Mouse (Mus musculus) MEL (cell line): ENCODE data around the gene Srp72. TPM values are rescaled to one million over a fixed set of nuclear protein-coding genes. Genes with fewer than 3 reads are reported as not detected.

Source experiments
- DNase-seq: peaks from one replicate; pipeline ENCODE4 v3.0.0; 2011; ENCODE audit warnings: low read depth, low spot score
- H3K27ac ChIP-seq: 2 replicates; pipeline ENCODE4 v1.5.1; 2012; ENCODE audit warnings: low read depth, mild to moderate bottlenecking, control low read depth, low read length, moderate library complexity; ENCODE audit not compliant: control insufficient read depth
- H3K27me3 ChIP-seq, 2 experiments: fragments of 150-350 bp in 1 of 2; sonication (generic) in 1 of 2; 2 replicates each; pipeline ENCODE4 v1.6.1; 2012; ENCODE audit warnings: low read length in 2 of 2, mild to moderate bottlenecking in 2 of 2, improper control_type of control experiment in 1 of 2, moderate library complexity in 1 of 2; ENCODE audit not compliant: insufficient read depth in 2 of 2, control insufficient read depth in 1 of 2
- H3K36me3 ChIP-seq, 2 experiments: 2 replicates each; pipeline ENCODE4 v1.6.1; 2012 to 2014; ENCODE audit warnings: low read length in 2 of 2, improper control_type of control experiment in 1 of 2, inconsistent platforms in 1 of 2, mild to moderate bottlenecking in 1 of 2; ENCODE audit not compliant: insufficient read depth in 2 of 2, control insufficient read depth in 1 of 2
- H3K4me1 ChIP-seq, 2 experiments: fragments of 150-350 bp in 1 of 2; sonication (generic) in 1 of 2; 2 replicates each; pipeline ENCODE4 v1.6.1; 2012; ENCODE audit warnings: low read length in 2 of 2, improper control_type of control experiment in 1 of 2, mild to moderate bottlenecking in 1 of 2; ENCODE audit not compliant: insufficient read depth in 2 of 2, control insufficient read depth in 1 of 2
- H3K4me3 ChIP-seq, 2 experiments: fragments of 150-350 bp in 1 of 2; sonication (generic) in 1 of 2; 2 replicates each; pipeline ENCODE4 v1.5.1; 2012; ENCODE audit warnings: low read depth in 2 of 2, low read length in 2 of 2, mild to moderate bottlenecking in 2 of 2, moderate library complexity in 2 of 2, control low read depth in 1 of 2, improper control_type of control experiment in 1 of 2; ENCODE audit not compliant: control insufficient read depth in 1 of 2, insufficient read depth in 1 of 2
- H3K79me2 ChIP-seq: 2 replicates; pipeline ENCODE4 v1.6.1; 2012; ENCODE audit warnings: mild to moderate bottlenecking, low read length, moderate library complexity; ENCODE audit not compliant: control insufficient read depth, poor library complexity, insufficient read depth
- H3K9ac ChIP-seq: 2 replicates; pipeline ENCODE4 v1.6.1; 2012; ENCODE audit warnings: low read depth, mild to moderate bottlenecking, control low read depth, low read length, moderate library complexity; ENCODE audit not compliant: control insufficient read depth, poor library complexity, severe bottlenecking
- H3K9me3 ChIP-seq: fragments of 150-350 bp; sonication (generic); replicated peaks from 2 replicates; pipeline ENCODE4 v1.6.1; 2012; ENCODE audit warnings: mild to moderate bottlenecking, low read length, improper control_type of control experiment, moderate library complexity; ENCODE audit not compliant: insufficient read depth
- BHLHE40 ChIP-seq: IDR thresholded peaks from 2 replicates; pipeline ENCODE4 v1.6.1; 2012; ENCODE audit warnings: low read depth, mild to moderate bottlenecking, inconsistent platforms, low read length, improper control_type of control experiment, borderline replicate concordance
- CHD1 ChIP-seq: IDR thresholded peaks from 2 replicates; pipeline ENCODE4 v1.6.1; 2012; ENCODE audit warnings: low read depth, mild to moderate bottlenecking, inconsistent platforms, low read length, improper control_type of control experiment
- CHD2 ChIP-seq: IDR thresholded peaks from 2 replicates; pipeline ENCODE4 v1.6.1; 2011; ENCODE audit warnings: low read length, improper control_type of control experiment
- CTCF ChIP-seq, 3 experiments: IDR thresholded peaks in 2 of 3; conservative IDR thresholded peaks in 1 of 3; 2 replicates each; pipeline ENCODE4 v1.5.1; 2011 to 2012; ENCODE audit warnings: low read length in 3 of 3, low read depth in 2 of 3, mild to moderate bottlenecking in 2 of 3, improper control_type of control experiment in 1 of 3, inconsistent platforms in 1 of 3, mixed read lengths in 1 of 3, moderate library complexity in 1 of 3; ENCODE audit not compliant: control insufficient read depth in 1 of 3, insufficient read depth in 1 of 3, poor library complexity in 1 of 3, severe bottlenecking in 1 of 3
- E2F4 ChIP-seq: IDR thresholded peaks from 2 replicates; pipeline ENCODE4 v1.6.1; 2011; ENCODE audit warnings: low read depth, low read length, improper control_type of control experiment, borderline replicate concordance
- ELF1 ChIP-seq: IDR thresholded peaks from 2 replicates; pipeline ENCODE4 v1.6.1; 2014; ENCODE audit warnings: low read depth, mild to moderate bottlenecking, inconsistent platforms, low read length, improper control_type of control experiment, moderate library complexity
- EP300 ChIP-seq, 2 experiments: IDR thresholded peaks; 2 replicates each; pipeline ENCODE4 v1.6.1; 2011; ENCODE audit warnings: improper control_type of control experiment in 2 of 2, low read length in 2 of 2, low read depth in 1 of 2, mild to moderate bottlenecking in 1 of 2
- ETS1 ChIP-seq: IDR thresholded peaks from 2 replicates; pipeline ENCODE4 v1.6.1; 2012; ENCODE audit warnings: low read depth, mild to moderate bottlenecking, inconsistent platforms, low read length, improper control_type of control experiment, moderate library complexity
- GABPA ChIP-seq: IDR thresholded peaks from 2 replicates; pipeline ENCODE4 v1.6.1; 2012; ENCODE audit warnings: low read depth, mild to moderate bottlenecking, inconsistent platforms, low read length, improper control_type of control experiment, moderate library complexity
- GATA1 ChIP-seq: IDR thresholded peaks from 2 replicates; pipeline ENCODE4 v1.6.1; 2011; ENCODE audit warnings: low read depth, low read length, improper control_type of control experiment
- HCFC1 ChIP-seq: IDR thresholded peaks from 2 replicates; pipeline ENCODE4 v1.6.1; 2012; ENCODE audit warnings: low read depth, mild to moderate bottlenecking, inconsistent platforms, low read length, improper control_type of control experiment, moderate library complexity
- JUND ChIP-seq: IDR thresholded peaks from 2 replicates; pipeline ENCODE4 v1.6.1; 2011; ENCODE audit warnings: low read depth, mild to moderate bottlenecking, improper control_type of control experiment, low read length
- KAT2A ChIP-seq: conservative IDR thresholded peaks from 2 replicates; pipeline ENCODE4 v1.6.1; 2012; ENCODE audit warnings: low read depth, low read length, improper control_type of control experiment, inconsistent platforms
- MAFK ChIP-seq: IDR thresholded peaks from 2 replicates; pipeline ENCODE4 v1.6.1; 2011; ENCODE audit warnings: low read depth, mild to moderate bottlenecking, low read length, improper control_type of control experiment, borderline replicate concordance
- MAZ ChIP-seq: IDR thresholded peaks from 2 replicates; pipeline ENCODE4 v1.6.1; 2012; ENCODE audit warnings: low read depth, mild to moderate bottlenecking, inconsistent platforms, low read length, improper control_type of control experiment
- MEF2A ChIP-seq: IDR thresholded peaks from 2 replicates; pipeline ENCODE4 v1.6.1; 2014; ENCODE audit warnings: low read depth, mild to moderate bottlenecking, inconsistent platforms, low read length, improper control_type of control experiment; ENCODE audit not compliant: poor library complexity, insufficient replicate concordance, severe bottlenecking; ENCODE audit errors: extremely low read depth
- MYB ChIP-seq: IDR thresholded peaks from 2 replicates; pipeline ENCODE4 v1.6.1; 2011; ENCODE audit warnings: mild to moderate bottlenecking, low read depth, low read length, improper control_type of control experiment
- NELFE ChIP-seq: IDR thresholded peaks from 2 replicates; pipeline ENCODE4 v1.6.1; 2011; ENCODE audit warnings: low read depth, low read length, improper control_type of control experiment
- NRF1 ChIP-seq: IDR thresholded peaks from 2 replicates; pipeline ENCODE4 v1.6.1; 2014; ENCODE audit warnings: low read depth, mild to moderate bottlenecking, inconsistent platforms, low read length, improper control_type of control experiment, moderate library complexity; ENCODE audit not compliant: poor library complexity, insufficient read depth, severe bottlenecking
- POLR2AphosphoS5 ChIP-seq: IDR thresholded peaks from 2 replicates; pipeline ENCODE4 v1.6.1; 2012; ENCODE audit warnings: low read depth, borderline replicate concordance, mild to moderate bottlenecking, inconsistent platforms, low read length, moderate library complexity, mixed read lengths
- SIN3A ChIP-seq: IDR thresholded peaks from 2 replicates; pipeline ENCODE4 v1.6.1; 2012; ENCODE audit warnings: low read length, improper control_type of control experiment, inconsistent platforms
- TAL1 ChIP-seq: IDR thresholded peaks from 2 replicates; pipeline ENCODE4 v1.6.1; 2012; ENCODE audit warnings: mild to moderate bottlenecking, inconsistent platforms, low read length, moderate library complexity, mixed read lengths
- TCF12 ChIP-seq: IDR thresholded peaks from 2 replicates; pipeline ENCODE4 v1.6.1; 2014; ENCODE audit warnings: low read depth, mild to moderate bottlenecking, inconsistent platforms, low read length, improper control_type of control experiment, moderate library complexity
- UBTF ChIP-seq: IDR thresholded peaks from 2 replicates; pipeline ENCODE4 v1.6.1; 2012; ENCODE audit warnings: low read depth, mild to moderate bottlenecking, inconsistent platforms, low read length, improper control_type of control experiment, moderate library complexity, borderline replicate concordance; ENCODE audit not compliant: insufficient read depth
- USF1 ChIP-seq: IDR thresholded peaks from 2 replicates; pipeline ENCODE4 v1.6.1; 2014; ENCODE audit warnings: low read depth, mild to moderate bottlenecking, inconsistent platforms, low read length, improper control_type of control experiment, moderate library complexity
- USF2 ChIP-seq, 2 experiments: IDR thresholded peaks; 2 replicates each; pipeline ENCODE4 v1.6.1; 2011 to 2012; ENCODE audit warnings: improper control_type of control experiment in 2 of 2, low read length in 2 of 2, borderline replicate concordance in 1 of 2, inconsistent platforms in 1 of 2, low read depth in 1 of 2, mild to moderate bottlenecking in 1 of 2; ENCODE audit not compliant: insufficient read depth in 1 of 2
- ZKSCAN1 ChIP-seq: IDR thresholded peaks from 2 replicates; pipeline ENCODE4 v1.6.1; 2012; ENCODE audit warnings: low read depth, mild to moderate bottlenecking, inconsistent platforms, low read length, improper control_type of control experiment, moderate library complexity
- ZMIZ1 ChIP-seq: IDR thresholded peaks from 2 replicates; pipeline ENCODE4 v1.6.1; 2012; ENCODE audit warnings: low read depth, mild to moderate bottlenecking, inconsistent platforms, low read length, improper control_type of control experiment, moderate library complexity
- ZNF384 ChIP-seq: IDR thresholded peaks from 2 replicates; pipeline ENCODE4 v1.6.1; 2012; ENCODE audit warnings: low read depth, mild to moderate bottlenecking, inconsistent platforms, low read length, improper control_type of control experiment
- polyA plus RNA-seq, 2 experiments: library from polyadenylated mRNA; stranded (reverse) in 1 of 2; unstranded in 1 of 2; fragments of >175 nt in 1 of 2; fragments of >200 nt in 1 of 2; gene quantifications; 2 replicates each; pipeline versions ENCODE4 v1.2.1 to v1.2.4; 2012; ENCODE audit warnings: low replicate concordance in 2 of 2, low read depth in 1 of 2; ENCODE audit not compliant: insufficient read length in 2 of 2, insufficient read depth in 1 of 2, missing spikeins in 1 of 2
- total RNA-seq: library from RNA; depleted of rRNA; stranded (reverse); fragments of 300-350 nt; gene quantifications from 2 replicates; pipeline ENCODE4 v1.2.3, GENCODE M21; 2012

The Srp72 gene
- total and polyA plus RNA-seq, 3 experiments, result 87.1 to 231 (median 140) TPM

DNA sequence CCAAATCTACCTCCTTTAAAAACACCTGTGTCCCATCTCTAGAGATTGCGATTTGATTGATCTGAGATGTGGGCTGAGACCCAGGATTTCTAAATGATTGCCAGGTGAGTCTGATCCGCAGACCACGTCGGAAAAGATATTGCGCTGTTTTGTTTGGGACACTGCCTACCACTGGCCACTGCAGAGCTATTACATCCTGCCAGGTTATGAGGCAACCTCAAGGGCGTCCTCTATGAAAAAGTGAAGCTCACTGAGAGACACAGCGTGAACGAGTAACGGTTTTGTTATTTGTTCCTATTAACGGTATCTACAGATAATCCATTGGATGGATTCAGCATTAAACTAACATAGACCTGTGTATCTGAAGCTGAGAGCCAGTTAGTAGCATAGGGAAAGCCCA lies 64.0 kb downstream of the Srp72 start:
- Histone ChIP-seq H3K36me3 (peaks cover 0 to 7% of the 10 kb centered on the region in 2 experiments; a peak in 2 of 4 replicates), H3K9me3 (no peaks in the 10 kb centered on the region), H3K27me3 (no peaks in the 10 kb centered on the region; a peak in 2 of 4 replicates), H3K27ac (no peak overlapping the region), H3K4me1 (peaks cover 5 to 10% of the 10 kb centered on the region in 2 experiments), H3K9ac (no peak overlapping the region), H3K79me2 (no peaks in the 10 kb centered on the region), H3K4me3 (no peak overlapping the region)
- TF ChIP-seq ELF1 (no peak), MEF2A (no peak), USF2 (IDR thresholded peaks at IDR 0.05; ENCODE audit: borderline replicate concordance in 1 of 2, insufficient read depth in 1 of 2, low read depth in 1 of 2, low read length in 2 of 2) (no peak), BHLHE40 (no peak), EP300 (IDR thresholded peaks at IDR 0.05; ENCODE audit: low read depth in 1 of 2, low read length in 2 of 2) (no peak), HCFC1 (no peak), ZNF384 (no peak), CHD2 (no peak), GABPA (no peak), GATA1 (no peak), E2F4 (no peak), CTCF (IDR thresholded peaks at IDR 0.05 in 2 of 3, conservative IDR thresholded peaks at IDR 0.05 in 1 of 3; ENCODE audit: control insufficient read depth in 1 of 3, insufficient read depth in 1 of 3, low read depth in 2 of 3, low read length in 3 of 3, poor library complexity in 1 of 3, severe bottlenecking in 1 of 3) (no peak)
- DNase-seq, result no peak

DNA sequence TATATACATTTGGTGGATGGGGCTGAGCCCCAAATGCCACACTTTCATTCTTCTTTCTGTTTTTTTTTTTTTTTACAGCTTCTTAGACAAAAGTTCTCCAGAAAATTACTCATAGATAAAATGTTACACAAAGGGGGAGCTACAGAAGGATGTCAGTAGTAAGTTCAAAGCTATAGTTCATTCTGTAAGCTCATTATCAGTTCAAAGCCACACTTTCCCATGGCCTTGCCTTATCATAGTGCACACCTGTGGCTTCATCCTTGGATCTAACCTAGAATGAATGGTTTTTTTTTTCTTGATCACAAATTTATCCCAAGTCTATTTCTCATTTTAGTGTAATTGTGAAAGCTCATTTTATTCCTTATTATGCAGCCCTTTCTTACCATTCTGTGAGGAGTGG lies 64.9 kb downstream of the Srp72 start:
- no peak for TF ChIP-seq BHLHE40
- TF ChIP-seq POLR2AphosphoS5, result no peak
- no peak for TF ChIP-seq UBTF
- peak; percentile 35 to 61; a peak in 3 of 4 replicates for TF ChIP-seq EP300 (IDR thresholded peaks at IDR 0.05; ENCODE audit: low read depth in 1 of 2, low read length in 2 of 2)
- no peak for TF ChIP-seq KAT2A
- no peak for TF ChIP-seq HCFC1
- TF ChIP-seq NRF1, result no peak
- TF ChIP-seq CTCF (IDR thresholded peaks at IDR 0.05 in 2 of 3, conservative IDR thresholded peaks at IDR 0.05 in 1 of 3; ENCODE audit: control insufficient read depth in 1 of 3, insufficient read depth in 1 of 3, low read depth in 2 of 3, low read length in 3 of 3, poor library complexity in 1 of 3, severe bottlenecking in 1 of 3), result no peak
- no peak for TF ChIP-seq NELFE
- 0 out of 2 replicates have a peak, but pooled peaks have one; percentile 26 for TF ChIP-seq ETS1
- TF ChIP-seq GATA1, result peak; percentile 67
- no peak for TF ChIP-seq MAZ
- no peak for TF ChIP-seq SIN3A
- TF ChIP-seq USF1, result no peak
- TF ChIP-seq ZMIZ1, result no peak
- no peak for TF ChIP-seq JUND
- TF ChIP-seq CHD1, result no peak
- TF ChIP-seq MAFK, result no peak
- TF ChIP-seq TCF12, result peak; percentile 73
- TF ChIP-seq MYB, result no peak
- TF ChIP-seq TAL1, result peak; percentile 36; the same call in 1 of the 2 replicates
- TF ChIP-seq ZNF384, result peak; percentile 80
- TF ChIP-seq USF2 (IDR thresholded peaks at IDR 0.05; ENCODE audit: borderline replicate concordance in 1 of 2, insufficient read depth in 1 of 2, low read depth in 1 of 2, low read length in 2 of 2), result no peak
- no peak for TF ChIP-seq ZKSCAN1

More for the DNA sequence above, 64.9 kb downstream of the Srp72 start:
- Histone ChIP-seq H3K27me3 (no peaks in the 10 kb centered on the region; a peak in 1 of 4 replicates), H3K36me3 (peaks cover 0 to 7% of the 10 kb centered on the region in 2 experiments; a peak in 2 of 4 replicates), H3K9me3 (no peaks in the 10 kb centered on the region), H3K27ac (no peak overlapping the region), H3K4me1 (peaks cover 5 to 10% of the 10 kb centered on the region in 2 experiments), H3K9ac (no peak overlapping the region), H3K4me3 (no peak overlapping the region), H3K79me2 (no peaks in the 10 kb centered on the region)
- peak; percentile 40 for DNase-seq
